Mouse (Mus musculus) left cerebral cortex, postnatal 4 days (tissue): ENCODE results near the gene Luzp1. TPM values are rescaled to one million over a fixed set of nuclear protein-coding genes. Genes with fewer than 3 reads are reported as not detected.
A peak's percentile ranks its signal among the peaks of the same experiment; 100 is the strongest.

Experiments used
- DNase-seq: peaks from one replicate; pipeline ENCODE4 v3.0.0-alpha.2; 2022
- intact Hi-C: fragments of 180-260 bp; cut with DNase I; formaldehyde crosslinking; loops from one replicate; pipeline ENCODE4 v1.15.1; 2025
- total RNA-seq, 2 experiments: library from RNA; stranded (reverse); gene quantifications; 2 replicates each; pipeline ENCODE4 v1.2.3; 2021

The Luzp1 gene
- 10 to 100 TPM; 24.6 to 33.8 TPM for total RNA-seq

- intact Hi-C loops, result no loop called here
- DNase-seq, result peak; percentile 95
Observed at GRCm38 (mm10) chr4:136469371-136469903, at the start of gene Luzp1. TSS of gene Luzp1 (plus strand) at chr4:136469761.

GRCm38 (mm10) chr4:136423224-136423623 is 46.3 kb upstream of the Luzp1 start, which contains the start of gene Htr1d:
TSS of gene Htr1d (plus strand) at chr4:136423524.
- intact Hi-C loops, result no loop called here

GRCm38 (mm10) chr4:136424120-136424999 is 45.2 kb upstream of the Luzp1 start:
- intact Hi-C loops, result no loop called here
- no peak for DNase-seq

More at GRCm38 (mm10) chr4:136423224-136423623, 46.3 kb upstream of the Luzp1 start, which contains the start of gene Htr1d:
- no peak for DNase-seq

GRCm38 (mm10) chr4:136425000-136425288 is 44.6 kb upstream of the Luzp1 start:
- peak; percentile 21 for DNase-seq
- intact Hi-C loops, result no loop called here

- no peak for DNase-seq
- intact Hi-C loops, result no loop called here
Observed at GRCm38 (mm10) chr4:136430609-136431375, 38.8 kb upstream of the Luzp1 start.

GRCm38 (mm10) chr4:136431376-136431693 is 38.2 kb upstream of the Luzp1 start:
- peak; percentile 74 for DNase-seq
- intact Hi-C loops, result no loop called here

GRCm38 (mm10) chr4:136434029-136434428 is 35.5 kb upstream of the Luzp1 start:
- intact Hi-C loops, result no loop called here
- DNase-seq, result no peak

- intact Hi-C loops, result no loop called here
- DNase-seq, result no peak
Observed at GRCm38 (mm10) chr4:136439106-136439505, 30.5 kb upstream of the Luzp1 start.

GRCm38 (mm10) chr4:136441354-136442043 is 28.1 kb upstream of the Luzp1 start:
- no peak for DNase-seq
- intact Hi-C loops, result no loop called here

- DNase-seq, result no peak
- intact Hi-C loops, result no loop called here
Observed at GRCm38 (mm10) chr4:136444561-136444960, 25.0 kb upstream of the Luzp1 start.

GRCm38 (mm10) chr4:136449795-136450194 is 19.8 kb upstream of the Luzp1 start:
- DNase-seq, result no peak
- intact Hi-C loops, result no loop called here

- intact Hi-C loops, result no loop called here
- no peak for DNase-seq
Observed at GRCm38 (mm10) chr4:136450271-136450670, 19.3 kb upstream of the Luzp1 start.

GRCm38 (mm10) chr4:136451564-136451963 is 18.0 kb upstream of the Luzp1 start:
- DNase-seq, result no peak
- intact Hi-C loops, result no loop called here

GRCm38 (mm10) chr4:136452286-136452685 is 17.3 kb upstream of the Luzp1 start:
- intact Hi-C loops, result no loop called here
- no peak for DNase-seq

- intact Hi-C loops, result no loop called here
- DNase-seq, result no peak
Observed at GRCm38 (mm10) chr4:136452792-136453191, 16.8 kb upstream of the Luzp1 start.

- peak; percentile 78 for DNase-seq
- intact Hi-C loops, result loop anchor here (5.0 kb wide), 2 partner anchors 72 to 167 kb away; partner anchors contain the start of gene Lactbl1
Observed at GRCm38 (mm10) chr4:136454850-136455260, 14.7 kb upstream of the Luzp1 start.

GRCm38 (mm10) chr4:136456516-136457218 is 12.9 kb upstream of the Luzp1 start:
- intact Hi-C loops, result loop anchor here (5.0 kb wide), 2 partner anchors 71 to 166 kb away; partner anchors contain the start of gene Lactbl1
- no peak for DNase-seq

- intact Hi-C loops, result loop anchor here (5.0 kb wide), 2 partner anchors 69 to 164 kb away; partner anchors contain the start of gene Lactbl1
- no peak for DNase-seq
Observed at GRCm38 (mm10) chr4:136458276-136458675, 11.3 kb upstream of the Luzp1 start.

GRCm38 (mm10) chr4:136459210-136459609 is 10.4 kb upstream of the Luzp1 start:
- no peak for DNase-seq
- intact Hi-C loops, result loop anchor here (5.0 kb wide), 2 partner anchors 68 to 163 kb away; partner anchors contain the start of gene Lactbl1

- no peak for DNase-seq
- intact Hi-C loops, result no loop called here
Observed at GRCm38 (mm10) chr4:136461206-136461605, 8.4 kb upstream of the Luzp1 start.
